19 mouse cellular contexts compared by ENCODE assay signal in genomic region chr1:40475697-40476096, GRCm38 (mm10). TPM values are rescaled to one million over a fixed set of nuclear protein-coding genes. Genes with fewer than 3 reads are reported as not detected.
DNase-seq lines count a peak whose midpoint lies in the region; ATAC-seq and TF ChIP-seq lines count a peak whose summit lies in the region.
"Had no signal": no experiment of that assay in that cellular context is flagged by ENCODE, and none has a peak within 500 bp of the region (broad histone marks: within the 10 kb centered on the region; RNA-seq: fewer than 3 reads in every experiment).

No protein-coding gene starts in this region.

- no peak overlapping the region for H3K27ac ChIP-seq in cerebellum, adult 2 months (ENCODE audit: insufficient read depth, low read length)
- H3K27ac ChIP-seq: embryonic facial prominence, embryonic 10.5 days; heart, embryonic 10.5 days had no signal

- no peak for TF ChIP-seq CTCF in cerebellum, adult 2 months (IDR thresholded peaks at IDR 0.05; ENCODE audit: borderline replicate concordance, insufficient read depth, low read depth, low read length)

- peak; percentile 82 for DNase-seq in thymus, postnatal 0 days (ENCODE audit: low spot score)
- DNase-seq in thymus, adult 18-20 months, result no peak
- peak; percentile 80 for DNase-seq in T-cell, adult 2 months (ENCODE audit: low spot score)
- DNase-seq in splenic B cell, adult 2 months (ENCODE audit: low read depth, low spot score), result peak; percentile 22
- no peak for DNase-seq in cerebellum, adult 9-11 months
- DNase-seq in cerebellum, adult 2 months, result no peak
- DNase-seq: adrenal gland, adult 8-10 months; cerebellum, postnatal 14 days; forebrain, postnatal 0 days; heart, postnatal 14 days; kidney, postnatal 10 days; layer of hippocampus, adult 9-11 months; lung, embryonic 14.5 days had no signal

- no peaks in the 10 kb centered on the region for H3K36me3 ChIP-seq in splenic B cell, adult 2 months (ENCODE audit: control insufficient read depth, insufficient read depth, low read length, poor library complexity, severe bottlenecking)
- H3K36me3 ChIP-seq: embryonic facial prominence, embryonic 10.5 days; heart, embryonic 10.5 days had no signal

- no peaks in the 10 kb centered on the region for H3K27me3 ChIP-seq in splenic B cell, adult 2 months (ENCODE audit: control insufficient read depth, insufficient read depth, low read length, poor library complexity, severe bottlenecking)
- no peaks in the 10 kb centered on the region for H3K27me3 ChIP-seq in cerebellum, adult 2 months (ENCODE audit: control insufficient read depth, insufficient read depth, low read length)

- peak; percentile 57 for ATAC-seq in inflammation-experienced regulatory T-cells, adult 6 months
- ATAC-seq: forebrain, postnatal 0 days; hindbrain, embryonic 16.5 days had no signal

- WGBS in cerebellum, adult 2 months, result 66% methylated on average over 3 of the region's 3 CpGs

- no peak overlapping the region for H3K4me3 ChIP-seq in cerebellum, adult 2 months (replicated peaks; ENCODE audit: insufficient read depth, low read depth, low read length)
- H3K4me3 ChIP-seq: embryonic facial prominence, embryonic 10.5 days; erythroblast, embryonic 14.5 days; heart, embryonic 10.5 days; myocyte had no signal

- no peak for TF ChIP-seq POLR2A in cerebellum, adult 2 months (IDR thresholded peaks at IDR 0.05; ENCODE audit: borderline replicate concordance, insufficient read depth, low read length)

- H3K4me1 ChIP-seq in cerebellum, adult 2 months (ENCODE audit: control insufficient read depth, insufficient read depth, low read length), result no peaks in the 10 kb centered on the region
- H3K4me1 ChIP-seq: heart, embryonic 10.5 days had no signal

RNA-seq across cellular contexts. Expression of gene Il18r1, which starts 10.3 kb away (rescaled TPM):
- 2.2 and 3.9 TPM in 2 replicates for polyA plus RNA-seq in thymus, postnatal 0 days (2015; fragmentation: Nextera tagmentation; extraction: Ambion mirVana)
- polyA plus RNA-seq in inflammation-experienced regulatory T-cells, adult 6 months (2017; shearing (Covaris generic)), result 100 to 1,000 TPM in 1 of 3 experiments, 10 to 100 TPM in 2; 81.5 to 155 (median 82.1) TPM
- polyA plus RNA-seq in cerebellum, adult 2 months (2012; rRNA removed), result 0.02 TPM in 1 of 2 replicates, not detected in the other
- polyA plus RNA-seq: embryonic facial prominence, embryonic 10.5 days; erythroblast, embryonic 14.5 days; forebrain, postnatal 0 days; heart, embryonic 10.5 days; hindbrain, embryonic 16.5 days; myocyte had no signal

RNA-seq across cellular contexts. Expression of gene Il18rap, which starts 39.5 kb away (rescaled TPM):
- polyA plus RNA-seq in thymus, postnatal 0 days (2015; fragmentation: Nextera tagmentation; extraction: Ambion mirVana), result 1.3 and 1.5 TPM in 2 replicates
- 10 to 100 TPM; 12.6 to 82.7 (median 18.2) TPM for polyA plus RNA-seq in inflammation-experienced regulatory T-cells, adult 6 months (2017; shearing (Covaris generic))
- polyA plus RNA-seq in cerebellum, adult 2 months (2012; rRNA removed), result 0.03 and 0.08 TPM in 2 replicates

RNA-seq across cellular contexts. Expression of gene Il1rl1, which starts 46.3 kb away (rescaled TPM):
- polyA plus RNA-seq in thymus, postnatal 0 days (2015; fragmentation: Nextera tagmentation; extraction: Ambion mirVana), result 0.38 and 0.41 TPM in 2 replicates
- polyA plus RNA-seq in inflammation-experienced regulatory T-cells, adult 6 months (2017; shearing (Covaris generic)), result 10 to 100 TPM in 1 of 3 experiments, 1 to 10 TPM in 2; 4.7 to 11.5 (median 8.6) TPM
- polyA plus RNA-seq in cerebellum, adult 2 months (2012; rRNA removed), result 0.05 and 0.33 TPM in 2 replicates

Comparison
In these comparisons a context has a peak if more than half of its experiments do, and no peak if none do; other contexts are left out.
1. DNase-seq: peak in thymus, postnatal 0 days (single experiment), T-cell, adult 2 months (single experiment) and splenic B cell, adult 2 months (single experiment); none in thymus, adult 18-20 months (0 of 2), cerebellum, adult 9-11 months (single experiment) and cerebellum, adult 2 months (0 of 2).
2. RNA of gene Il18r1, which starts 10.3 kb away (polyA plus RNA-seq): 81.5 to 155 TPM in inflammation-experienced regulatory T-cells, adult 6 months; 2.2 to 3.9 TPM in thymus, postnatal 0 days and 0.02 TPM in cerebellum, adult 2 months; every median in the first group is over 10 times any median in the second.